Mouse (Mus musculus) frontal cortex, postnatal 25 days (tissue): ENCODE measurements around the gene Scn2b.
A peak's percentile ranks its signal among the peaks of the same experiment; 100 is the strongest.

Experiments
- DNase-seq, 2 experiments: peaks; one replicate each; pipeline ENCODE4 v3.0.0; 2022; ENCODE audit warnings: low spot score in 2 of 2

The Scn2b gene

DNA sequence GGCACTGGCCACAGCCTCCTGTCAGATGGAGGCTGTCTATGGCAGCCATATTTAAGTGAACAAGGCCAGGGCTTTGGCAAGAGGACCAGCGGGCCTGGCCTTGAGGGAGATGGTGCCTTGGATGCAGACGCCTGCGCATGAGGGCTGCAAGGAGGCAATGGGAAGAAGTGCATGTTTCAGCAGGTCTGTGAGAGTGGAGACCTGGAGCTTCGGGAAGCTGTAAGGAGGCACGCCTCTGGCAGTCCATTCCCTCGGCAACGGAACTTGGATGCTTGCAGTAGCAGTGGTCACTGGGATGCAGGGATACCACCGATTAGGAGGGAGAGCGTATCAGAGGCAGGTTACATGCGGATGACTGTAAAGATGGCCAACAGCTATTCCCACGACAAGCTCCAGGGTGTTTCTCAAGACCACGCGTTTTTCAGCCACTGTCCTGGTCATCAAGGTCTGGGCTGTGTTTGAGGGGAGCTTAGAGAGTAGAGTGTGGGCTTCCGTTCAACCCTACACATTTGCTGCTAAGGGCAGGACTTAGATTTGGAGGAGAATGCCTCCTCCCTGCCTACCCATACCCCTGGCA is 2.5 kb downstream of the Scn2b start:
- no peak for DNase-seq

DNA sequence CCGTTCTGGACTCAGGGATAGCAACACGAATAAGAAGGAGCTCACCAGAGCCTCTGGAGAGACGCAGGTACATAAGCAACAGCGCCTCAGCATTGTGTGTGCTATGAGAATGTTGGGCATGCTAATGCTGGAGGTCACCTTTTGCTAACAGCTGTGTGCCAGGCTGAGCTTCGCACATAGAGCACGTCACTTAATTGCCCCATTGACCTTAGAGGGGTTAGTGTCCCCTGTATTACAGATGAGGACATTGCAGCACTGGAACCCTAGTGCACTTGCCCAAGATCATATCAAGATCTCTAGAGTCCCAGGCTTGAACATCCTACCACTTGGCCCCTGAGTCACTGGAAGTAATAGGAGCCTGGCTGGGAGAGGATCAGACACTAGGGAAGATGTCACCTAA is 3.0 kb downstream of the Scn2b start:
- DNase-seq, result no peak

DNA sequence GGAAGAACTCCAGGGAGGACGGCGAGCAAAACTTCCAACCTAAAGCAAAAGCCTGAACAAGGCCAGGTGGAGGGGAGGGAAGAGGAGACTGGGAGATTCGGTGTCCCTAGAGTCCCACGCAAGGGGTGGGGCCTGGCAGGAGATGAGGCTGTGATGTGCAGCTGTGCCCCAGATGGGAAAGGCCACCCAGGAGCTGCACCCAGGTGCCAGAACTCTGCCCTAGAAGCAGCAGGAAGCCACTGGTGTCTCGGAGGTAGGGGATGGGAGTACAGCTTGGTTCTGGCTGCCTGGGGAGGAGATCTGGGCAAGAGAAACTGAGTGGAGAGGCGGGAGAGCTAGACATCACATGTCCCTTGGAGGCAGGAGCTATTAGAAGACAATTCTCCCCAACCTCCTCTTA is 3.4 kb downstream of the Scn2b start:
- DNase-seq, result no peak

DNA sequence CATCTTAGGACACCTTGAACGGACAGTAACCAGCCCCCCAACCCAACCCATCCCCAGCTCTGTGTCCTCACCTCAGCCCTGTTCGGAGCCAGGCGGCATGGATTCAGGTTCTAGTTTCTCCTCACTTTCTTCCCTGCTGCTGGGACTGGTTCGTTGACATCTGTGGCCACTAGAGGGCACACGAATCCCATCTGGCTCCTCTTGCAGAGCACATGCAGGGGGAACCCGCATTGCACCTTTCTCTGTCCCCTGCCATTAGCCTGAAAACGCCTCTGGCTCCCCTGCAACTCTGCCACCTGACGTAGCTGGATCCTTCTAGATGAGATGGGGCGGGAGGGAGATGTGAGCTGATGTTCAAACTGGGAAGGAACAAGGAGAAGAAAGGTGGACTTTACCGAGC is 4.2 kb downstream of the Scn2b start:
- peak; percentile 63 to 72 for DNase-seq

DNA sequence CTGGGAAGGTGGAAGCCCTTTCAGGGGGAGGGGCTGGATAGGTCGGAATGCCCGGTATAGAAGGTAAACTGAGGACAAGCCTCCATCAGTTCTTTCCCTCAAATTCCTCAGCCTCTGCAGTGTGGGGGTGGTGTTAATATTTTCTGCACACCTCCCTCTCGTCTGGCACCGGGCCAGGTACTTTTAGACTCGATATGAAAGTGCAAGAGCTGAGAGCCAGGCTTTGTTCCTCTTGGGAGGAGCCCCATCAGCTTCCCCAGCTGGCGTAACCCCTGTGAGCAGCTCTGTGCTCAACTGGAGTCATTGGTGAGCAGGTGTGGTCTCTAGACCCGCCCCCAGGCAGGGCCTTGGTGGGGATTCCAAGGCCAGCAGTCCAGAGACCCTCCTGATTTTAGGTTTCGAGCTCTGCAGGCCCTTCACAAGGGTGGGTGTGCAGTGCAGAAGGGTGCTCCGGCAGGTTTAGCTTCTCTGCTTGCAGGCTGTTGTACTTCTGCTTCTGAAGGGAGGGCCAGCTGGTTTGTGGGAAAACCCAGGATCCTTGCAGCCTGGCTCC is 4.7 kb downstream of the Scn2b start:
- DNase-seq, result peak; percentile 66 to 71

DNA sequence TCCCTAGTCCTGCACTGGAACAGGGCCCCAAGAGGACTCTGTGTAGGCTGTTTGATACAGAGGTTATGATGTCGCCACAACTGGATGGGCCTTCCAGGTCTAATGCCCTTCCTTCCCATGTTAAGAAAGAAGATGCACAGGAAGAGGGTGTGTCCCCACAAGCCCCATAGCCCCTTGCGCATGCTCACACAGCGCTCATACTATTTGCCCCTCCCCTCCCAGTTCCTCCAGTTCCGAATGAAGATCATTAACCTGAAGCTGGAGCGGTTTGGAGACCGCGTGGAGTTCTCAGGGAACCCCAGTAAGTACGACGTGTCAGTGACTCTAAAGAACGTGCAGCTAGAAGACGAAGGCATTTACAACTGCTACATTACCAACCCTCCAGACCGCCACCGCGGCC is 7.6 kb downstream of the Scn2b start:
- no peak for DNase-seq

DNA sequence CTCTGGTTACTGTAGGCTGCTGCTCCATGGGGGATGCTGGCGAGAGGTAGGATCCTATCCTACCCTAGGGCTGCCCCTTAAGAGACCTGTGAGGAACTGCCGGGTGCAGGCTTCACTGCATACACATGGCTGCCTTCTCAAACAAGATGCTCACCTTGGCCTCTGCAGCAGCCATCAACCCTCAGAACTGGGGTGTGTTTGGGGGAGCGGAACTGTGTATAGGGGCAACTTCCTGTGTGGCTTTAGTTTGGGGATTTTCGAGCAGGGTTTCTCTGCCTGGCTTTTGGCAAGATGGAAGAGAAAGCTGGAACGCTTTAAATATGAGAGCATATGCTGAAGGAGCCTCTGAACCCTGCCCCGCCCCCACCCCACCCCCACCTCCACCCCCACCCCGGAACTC is 9.4 kb downstream of the Scn2b start:
- DNase-seq, result no peak

DNA sequence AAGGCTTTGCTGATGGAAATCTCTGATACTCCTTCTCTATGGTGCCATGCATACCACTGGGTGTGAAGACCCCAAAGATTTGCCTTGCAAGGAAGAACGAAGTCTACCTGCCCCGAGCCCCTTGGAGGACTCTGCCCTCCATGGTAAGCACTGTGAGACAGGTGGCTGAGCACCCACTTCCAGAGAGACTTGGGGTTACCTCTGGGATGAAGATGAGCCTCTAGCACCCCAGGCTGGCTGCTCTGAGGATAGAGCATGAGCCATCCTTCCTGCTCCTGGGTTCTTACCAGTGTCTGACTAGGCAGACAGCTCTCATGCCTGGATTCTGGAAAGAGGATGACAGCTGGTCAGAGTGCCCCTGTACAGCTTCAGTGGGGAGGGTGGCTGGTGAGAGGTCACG is 12.5 kb downstream of the Scn2b start:
- no peak for DNase-seq

DNA sequence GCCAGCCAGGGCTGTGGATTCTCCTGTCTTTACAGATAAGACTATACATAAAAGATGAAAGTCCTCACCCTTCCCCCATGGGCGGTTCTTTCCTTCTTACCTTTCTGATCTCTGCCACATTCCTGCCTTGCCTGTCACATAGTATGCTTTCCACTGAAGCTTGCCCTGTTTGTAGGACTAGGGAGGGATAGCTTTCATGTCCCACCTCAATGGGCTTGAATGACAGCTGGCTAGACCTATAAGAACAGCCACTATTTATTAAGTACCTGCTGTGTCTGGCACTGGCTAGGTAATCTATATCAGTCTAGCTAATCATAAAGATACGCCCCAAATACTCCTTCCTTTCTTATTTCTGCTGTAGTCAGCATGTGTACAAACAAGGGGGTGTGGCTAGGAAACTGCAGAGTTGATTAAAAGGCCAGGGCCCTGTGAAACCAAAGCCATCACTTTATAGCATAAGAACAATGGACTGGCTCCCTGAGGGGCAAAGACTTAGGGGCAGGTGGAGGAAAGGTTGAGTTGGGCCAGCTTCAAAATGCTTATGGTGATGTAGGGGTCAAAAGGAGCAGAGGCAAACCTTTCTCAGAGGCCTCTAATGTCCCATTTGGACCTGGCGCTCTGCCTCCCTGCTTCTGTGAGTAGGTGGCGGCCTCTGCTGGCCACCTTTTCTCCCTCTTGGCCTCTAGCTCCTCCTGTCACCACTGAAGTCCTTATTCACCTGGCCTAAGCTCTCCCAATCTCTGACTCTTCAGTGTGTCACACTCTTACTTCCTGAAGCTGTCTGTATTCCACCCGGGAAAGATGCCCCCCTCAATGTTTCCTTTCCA is 16.1 kb downstream of the Scn2b start:
- DNase-seq, result no peak

DNA sequence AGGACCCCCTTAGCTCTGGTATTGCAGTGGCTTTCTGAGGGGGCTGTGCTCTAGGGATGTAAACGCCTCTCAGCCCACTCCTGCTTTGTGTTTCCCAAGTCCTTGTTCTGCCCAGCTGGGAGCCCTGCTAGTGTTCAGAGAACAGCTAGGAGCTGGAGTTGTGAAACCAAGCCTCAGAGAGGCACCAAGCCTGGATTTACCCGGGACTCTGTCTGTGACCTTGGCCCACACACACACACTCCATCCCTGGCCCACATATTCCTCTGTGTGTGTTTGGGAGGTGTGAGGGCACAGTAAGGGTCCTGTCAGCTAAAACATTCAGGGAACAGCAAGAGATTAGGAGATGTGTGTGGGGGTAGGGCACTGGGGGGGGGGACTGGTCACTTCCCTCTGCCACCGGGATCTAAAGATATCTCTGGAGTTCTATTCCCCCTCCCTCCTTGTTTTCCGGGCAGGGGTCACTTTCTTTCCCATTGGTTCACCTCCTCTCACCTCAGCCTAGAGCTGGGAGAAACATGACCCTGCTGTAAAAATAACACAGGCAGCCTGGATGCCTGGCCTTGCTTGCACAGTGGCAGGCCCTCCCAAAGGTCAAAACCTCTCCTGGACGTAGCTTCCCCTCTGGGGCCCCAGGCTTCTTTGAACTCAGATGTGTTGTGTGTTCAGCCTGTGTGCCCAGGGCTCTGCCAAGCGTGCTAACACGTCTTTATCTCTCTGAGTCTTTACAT is 19.0 kb downstream of the Scn2b start:
- no peak for DNase-seq

DNA sequence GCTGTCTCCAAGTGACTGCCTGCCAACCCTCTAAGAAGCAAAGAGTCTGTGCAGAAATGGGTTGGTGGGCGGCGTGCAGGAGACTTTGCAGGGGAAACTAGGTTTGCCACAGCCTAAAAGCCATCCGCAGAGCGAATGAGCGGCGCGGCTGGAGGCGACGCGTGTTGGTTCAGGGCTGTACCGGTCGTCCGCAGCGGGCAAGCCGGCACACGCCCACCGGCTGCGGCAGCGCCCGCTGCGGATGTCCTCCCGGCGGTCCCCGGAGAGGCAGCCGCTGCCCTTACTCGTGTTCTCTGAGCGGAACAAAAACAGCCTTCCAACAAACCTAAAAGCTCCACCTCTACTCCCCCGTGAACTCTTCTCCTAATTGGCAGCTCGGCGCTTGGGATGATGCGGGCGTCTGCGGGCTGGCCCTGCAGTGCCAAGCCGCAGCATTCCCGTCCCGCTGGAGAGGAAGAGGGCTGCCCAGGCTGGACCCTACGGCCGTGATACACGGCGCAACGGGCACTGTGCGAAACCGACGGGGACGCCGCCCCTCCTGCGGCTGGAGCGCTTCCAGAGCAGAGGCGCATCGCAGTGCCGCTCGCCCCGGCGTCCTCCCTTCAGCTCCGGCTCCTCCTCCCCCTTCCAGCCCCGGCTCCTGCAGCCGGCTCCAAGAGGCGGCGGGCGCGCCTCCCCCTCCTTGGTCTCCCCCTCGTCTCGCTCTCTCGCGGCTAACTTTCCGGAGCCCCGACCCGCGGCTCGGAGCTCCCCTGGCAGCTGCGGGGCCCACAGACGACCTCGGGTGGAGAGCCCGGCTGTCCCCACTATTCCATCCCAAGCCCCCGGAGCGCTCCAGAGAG is 20.8 kb downstream of the Scn2b start, which contains the start of gene Scn4b:
Gene Scn4b, plus strand, starts transcription at position 205 of the 842 bp plus-strand sequence.
- DNase-seq, result no peak

DNA sequence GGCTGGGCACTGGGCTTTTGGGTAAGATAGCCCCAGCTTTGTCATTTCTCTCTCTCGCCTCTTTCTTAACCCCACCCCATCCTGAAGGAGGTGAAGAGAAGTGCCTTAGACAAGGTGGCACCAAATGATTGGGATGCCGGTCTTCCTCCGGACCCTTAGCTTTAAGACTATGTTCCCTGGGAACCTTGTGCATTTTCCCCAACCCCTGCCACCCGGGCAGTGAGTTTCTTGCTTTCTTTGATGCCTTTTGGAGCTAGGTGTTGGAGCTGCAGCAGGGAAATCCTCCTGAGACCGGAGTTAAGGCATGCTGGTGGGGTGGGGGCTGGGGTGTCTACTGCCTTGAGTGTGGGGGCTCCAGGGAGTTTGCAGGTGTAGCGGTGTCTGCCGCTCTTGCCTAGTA is 21.5 kb downstream of the Scn2b start:
- no peak for DNase-seq

DNA sequence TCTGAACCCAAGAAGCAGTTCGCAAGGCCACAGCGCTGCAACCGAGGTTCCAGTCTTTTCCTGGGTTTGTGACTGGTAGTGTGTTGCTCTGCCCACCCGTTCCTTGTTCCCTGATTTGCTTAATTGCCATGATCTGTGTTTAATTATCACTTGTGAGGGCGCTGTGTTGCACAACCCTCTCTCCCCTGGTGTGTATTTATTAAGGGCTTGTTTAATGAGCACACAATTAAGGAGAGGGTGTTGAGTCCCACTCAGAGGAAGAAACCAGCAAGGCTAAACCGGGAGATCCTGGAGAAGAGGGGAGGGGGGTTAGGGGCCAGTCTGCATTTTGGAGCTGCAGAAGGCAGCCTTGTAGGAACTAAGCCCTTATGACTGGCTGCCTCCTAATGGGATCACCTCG is 23.4 kb downstream of the Scn2b start:
- DNase-seq, result no peak

DNA sequence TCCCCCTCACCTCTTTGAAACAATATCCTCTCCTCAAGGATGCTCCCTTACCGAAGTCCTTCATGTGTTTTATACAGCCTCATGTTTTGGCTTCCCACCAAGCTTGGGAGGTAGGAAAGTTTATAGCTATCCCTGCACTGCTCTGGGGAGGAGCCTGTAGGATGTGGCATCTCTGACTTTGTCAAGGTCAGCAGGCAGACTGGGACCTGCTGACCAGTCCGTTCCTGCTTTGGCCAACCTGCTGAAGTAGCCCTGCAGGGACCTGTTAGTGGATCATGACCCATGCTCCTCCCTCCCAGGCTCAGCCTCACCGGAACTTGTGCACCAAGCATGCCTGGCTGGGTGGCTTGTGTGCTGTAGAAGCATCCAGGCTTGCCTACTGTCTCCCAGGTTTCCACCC is 25.1 kb downstream of the Scn2b start:
- no peak for DNase-seq

DNA sequence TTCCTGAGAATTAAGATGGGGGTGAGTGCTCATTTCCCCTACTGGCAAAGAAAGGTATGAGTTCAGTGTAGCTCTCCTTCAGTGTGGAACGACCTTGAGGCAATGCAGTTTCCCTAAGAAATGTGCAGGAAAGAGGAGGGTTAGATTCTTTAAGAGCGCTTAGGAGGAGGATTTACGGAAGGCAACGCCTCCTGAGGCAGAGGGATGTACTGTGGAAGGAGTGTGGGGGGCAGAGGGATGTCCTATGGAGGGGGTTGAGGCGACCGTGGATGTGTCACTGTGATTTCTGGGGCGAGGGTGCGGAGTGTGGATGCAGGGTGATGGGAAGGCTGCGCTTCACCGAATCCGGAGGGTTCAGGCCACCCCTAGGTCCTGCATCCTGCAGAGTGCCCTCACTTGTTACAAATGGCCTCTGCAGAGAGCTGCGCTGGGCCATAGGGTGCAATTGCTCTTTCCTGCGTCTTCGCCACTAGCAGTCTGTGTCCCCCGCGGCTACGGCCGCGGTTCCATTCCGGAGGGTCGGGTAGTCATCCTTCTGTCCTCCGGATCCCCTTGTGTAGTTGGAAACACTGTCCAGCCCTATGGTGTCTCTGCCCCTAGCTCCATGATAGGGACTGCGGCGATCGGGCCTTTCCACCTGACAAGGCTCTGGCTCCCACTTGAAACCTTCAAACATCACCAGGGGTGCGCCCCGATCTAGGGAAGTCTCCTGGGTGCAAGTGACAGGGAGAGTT is 28.1 kb downstream of the Scn2b start:
- peak in 1 of 2 experiments; percentile 29 for DNase-seq

DNA sequence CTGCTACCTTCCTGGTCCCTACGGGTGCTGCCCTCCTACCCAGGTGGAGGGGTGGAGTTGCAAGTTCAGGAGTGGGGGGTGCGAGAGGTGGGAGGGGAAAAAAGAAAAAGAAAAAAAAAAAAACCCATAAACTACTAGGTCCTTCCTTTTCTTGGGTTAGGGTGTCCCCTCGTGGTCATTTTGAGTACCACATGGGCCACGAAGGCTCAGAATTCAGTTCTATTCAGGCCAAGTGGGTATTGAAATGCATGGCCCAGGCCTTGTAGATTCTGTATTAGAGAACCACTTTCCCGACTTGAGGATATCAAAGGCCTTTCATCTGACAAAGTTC is 28.6 kb downstream of the Scn2b start:
- peak; percentile 71 to 73 for DNase-seq

DNA sequence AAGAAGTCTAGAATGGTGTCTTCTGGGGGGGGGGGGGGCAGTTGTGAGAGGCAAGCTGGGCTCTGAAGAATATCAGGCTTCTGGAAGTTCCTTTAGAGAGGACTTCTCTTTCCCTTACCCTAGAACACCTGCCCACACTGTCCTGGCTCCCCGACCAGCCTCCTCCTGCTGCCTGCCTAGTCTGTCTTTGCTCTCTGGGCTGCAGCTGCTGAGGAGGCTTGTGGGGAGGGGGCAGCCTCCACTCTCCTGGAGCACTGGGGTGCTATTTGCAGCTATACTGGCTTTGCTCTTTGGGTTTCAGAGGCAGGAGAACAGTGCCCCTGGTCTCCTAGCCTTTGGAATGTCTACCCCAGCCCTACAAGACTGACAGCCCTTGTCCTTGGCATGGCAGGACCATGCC is 33.4 kb downstream of the Scn2b start:
- DNase-seq, result no peak

DNA sequence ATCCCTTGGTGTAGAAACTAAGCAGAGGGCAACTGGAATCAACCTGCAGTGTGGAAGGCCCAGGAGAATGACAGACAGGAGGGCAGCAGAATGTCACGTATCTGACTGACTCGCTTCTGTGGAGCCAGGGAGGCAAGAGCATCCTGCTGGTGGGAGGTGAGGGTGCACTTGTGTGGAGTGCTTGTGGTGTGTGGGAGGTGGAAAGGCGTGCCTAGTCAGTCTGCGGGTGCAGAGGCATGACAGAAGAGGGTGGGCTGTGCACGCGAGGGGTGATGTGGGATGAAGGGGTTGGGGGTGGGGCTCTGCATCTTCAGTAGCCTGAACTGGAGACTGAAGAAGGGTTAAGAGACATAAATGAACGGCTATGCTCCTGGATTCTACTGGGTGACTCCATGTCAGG is 35.8 kb downstream of the Scn2b start:
- no peak for DNase-seq

DNA sequence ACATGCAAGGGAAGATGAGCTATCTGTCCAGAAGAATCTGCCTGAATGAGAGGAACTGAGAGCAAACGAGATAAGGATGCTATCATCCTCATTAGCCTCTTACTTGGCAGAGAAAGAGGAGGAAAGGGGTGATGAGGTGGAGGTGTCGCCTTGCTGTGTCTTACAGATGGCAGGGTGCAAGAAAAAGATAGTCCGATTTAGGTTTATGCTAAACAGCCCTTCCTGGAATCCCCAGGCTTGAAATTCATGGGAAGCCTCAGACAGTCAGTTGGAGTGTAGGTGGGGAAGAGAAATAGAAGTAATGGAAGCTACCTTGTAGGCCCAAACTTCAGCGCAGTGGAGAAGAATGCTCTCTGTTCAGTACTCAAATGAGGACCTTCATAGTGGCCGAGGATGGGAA is 50.3 kb downstream of the Scn2b start:
- no peak for DNase-seq

DNA sequence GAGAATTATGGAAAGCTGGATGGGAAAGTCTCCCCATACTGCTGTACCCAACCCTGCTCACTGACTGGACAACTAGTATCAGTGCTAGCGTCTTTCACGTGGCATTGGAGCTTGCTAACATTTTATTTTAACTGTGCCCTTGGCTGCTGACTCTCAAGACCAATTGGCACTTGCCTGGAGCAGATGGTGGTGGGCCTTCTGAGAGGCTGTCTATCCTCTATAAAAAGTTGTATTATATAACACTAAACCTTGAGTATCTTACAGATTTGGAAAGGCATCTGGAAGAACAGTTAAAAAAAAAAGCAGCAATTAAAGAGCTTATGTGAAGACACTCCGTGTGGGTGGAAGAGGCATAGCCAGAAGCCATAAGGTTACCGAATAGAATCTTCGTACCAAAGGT is 52.6 kb downstream of the Scn2b start:
- no peak for DNase-seq

DNA sequence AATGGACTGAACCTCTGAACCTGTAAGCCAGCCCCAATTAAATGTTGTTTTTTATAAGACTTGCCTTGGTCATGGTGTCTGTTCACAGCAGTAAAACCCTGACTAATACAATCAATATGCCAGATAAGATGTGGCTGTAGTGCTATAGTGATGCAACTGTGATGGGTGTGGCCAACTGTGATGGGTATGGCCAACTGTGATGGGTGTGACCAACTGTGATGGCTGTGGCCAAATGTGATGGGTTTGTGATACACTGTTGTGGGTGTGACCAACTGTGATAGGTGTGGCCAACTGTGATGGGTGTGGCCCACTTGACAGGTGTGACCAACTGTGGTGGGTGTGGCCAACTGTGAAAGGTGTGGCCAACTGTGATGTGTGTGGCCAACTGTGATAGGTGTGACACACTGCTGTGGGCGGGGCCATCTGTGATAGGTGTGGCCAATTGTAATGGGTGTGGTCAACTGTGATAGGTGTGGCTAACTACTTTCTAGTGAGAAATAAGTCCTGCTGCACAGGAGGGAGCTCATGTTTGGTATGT is 53.6 kb downstream of the Scn2b start:
- DNase-seq, result no peak
